Mouse (Mus musculus) testis, postnatal 14 days (tissue): Measurements from ENCODE around the gene 3110009E18Rik.
A peak's percentile ranks its signal among the peaks of the same experiment; 100 is the strongest.

Experiments
- DNase-seq: peaks from one replicate; pipeline ENCODE4 v3.0.0; 2021; ENCODE audit warnings: low spot score

3110009E18Rik gene

GRCm38 (mm10) chr1:120120969-120121811 lies at the start of gene 3110009E18Rik, which contains the start of gene Dbi:
Gene 3110009E18Rik (plus strand): TSS chr1:120121187.
Gene Dbi (minus strand): TSS chr1:120121078.
- DNase-seq, result peak; percentile 99

GRCm38 (mm10) chr1:120072900-120073299 lies 48.1 kb upstream of the 3110009E18Rik start:
- DNase-seq, result no peak

GRCm38 (mm10) chr1:120073519-120074306 lies 47.3 kb upstream of the 3110009E18Rik start, which contains the start of gene Tmem37:
Gene Tmem37 (minus strand): TSS chr1:120074074.
- DNase-seq, result peak; percentile 34

GRCm38 (mm10) chr1:120074307-120074702 lies 46.7 kb upstream of the 3110009E18Rik start:
- no peak for DNase-seq

- DNase-seq, result no peak
These were observed 46.1 kb upstream of the 3110009E18Rik start for GRCm38 (mm10) chr1:120074931-120075330.

GRCm38 (mm10) chr1:120075507-120075906 lies 45.5 kb upstream of the 3110009E18Rik start:
- no peak for DNase-seq

- DNase-seq, result no peak
These were observed 43.1 kb upstream of the 3110009E18Rik start for GRCm38 (mm10) chr1:120077746-120078410.

GRCm38 (mm10) chr1:120080632-120081031 lies 40.4 kb upstream of the 3110009E18Rik start:
- no peak for DNase-seq

- no peak for DNase-seq
These were observed 37.9 kb upstream of the 3110009E18Rik start for GRCm38 (mm10) chr1:120082957-120083585.

GRCm38 (mm10) chr1:120083921-120084517 lies 37.0 kb upstream of the 3110009E18Rik start:
- no peak for DNase-seq

- no peak for DNase-seq
These were observed 35.3 kb upstream of the 3110009E18Rik start for GRCm38 (mm10) chr1:120085696-120086095.

GRCm38 (mm10) chr1:120086644-120087043 lies 34.3 kb upstream of the 3110009E18Rik start:
- no peak for DNase-seq

GRCm38 (mm10) chr1:120089180-120089579 lies 31.8 kb upstream of the 3110009E18Rik start:
- DNase-seq, result no peak

GRCm38 (mm10) chr1:120090880-120091570 lies 30.0 kb upstream of the 3110009E18Rik start:
- no peak for DNase-seq

- peak; percentile 81 for DNase-seq
These were observed 27.4 kb upstream of the 3110009E18Rik start for GRCm38 (mm10) chr1:120093482-120094134.

- DNase-seq, result no peak
These were observed 26.1 kb upstream of the 3110009E18Rik start for GRCm38 (mm10) chr1:120094920-120095319.

- DNase-seq, result no peak
These were observed 22.7 kb upstream of the 3110009E18Rik start for GRCm38 (mm10) chr1:120098327-120098726.

GRCm38 (mm10) chr1:120099483-120099882 lies 21.5 kb upstream of the 3110009E18Rik start:
- DNase-seq, result no peak

- DNase-seq, result no peak
These were observed 20.3 kb upstream of the 3110009E18Rik start for GRCm38 (mm10) chr1:120100456-120101226.
